Mouse (Mus musculus) myocyte (in vitro differentiated cells): ENCODE data around the gene Mmd. TPM values are rescaled to one million over a fixed set of nuclear protein-coding genes. Genes with fewer than 3 reads are reported as not detected.

Source experiments
- H3K27me3 ChIP-seq: one replicate; pipeline ENCODE4 v1.6.1; 2011; ENCODE audit not compliant: control insufficient read depth, insufficient read depth, insufficient read length
- H3K36me3 ChIP-seq: one replicate; pipeline ENCODE4 v1.6.1; 2011; ENCODE audit not compliant: control insufficient read depth, insufficient read depth
- H3K4me2 ChIP-seq: one replicate; pipeline ENCODE4 v1.6.1; 2011; ENCODE audit warnings: low read depth, control low read depth
- H3K4me3 ChIP-seq: one replicate; pipeline ENCODE4 v1.5.1; 2011; ENCODE audit warnings: mild to moderate bottlenecking, control low read depth, moderate library complexity
- H3K79me2 ChIP-seq: one replicate; pipeline ENCODE4 v1.6.1; 2011; ENCODE audit not compliant: control insufficient read depth, insufficient read depth
- H3ac ChIP-seq: one replicate; pipeline ENCODE4 v1.6.1; 2011; ENCODE audit not compliant: control insufficient read depth, insufficient read length
- CEBPB ChIP-seq: IDR thresholded peaks from 2 replicates; pipeline ENCODE4 v1.6.1; 2011; ENCODE audit warnings: mild to moderate bottlenecking, moderate library complexity; ENCODE audit not compliant: poor library complexity, insufficient read depth, severe bottlenecking
- E2F4 ChIP-seq: IDR thresholded peaks from one replicate; pipeline ENCODE4 v1.6.1; 2011; ENCODE audit warnings: mild to moderate bottlenecking, control low read depth, moderate library complexity; ENCODE audit not compliant: insufficient read depth
- MAX ChIP-seq: IDR thresholded peaks from one replicate; pipeline ENCODE4 v1.6.1; 2011; ENCODE audit warnings: low read depth, mild to moderate bottlenecking, control low read depth
- MYOD1 ChIP-seq, 3 experiments: IDR thresholded peaks; one replicate each; pipeline ENCODE4 v1.6.1; 2011; ENCODE audit warnings: control low read depth in 2 of 3, low read depth in 2 of 3, mild to moderate bottlenecking in 2 of 3, moderate library complexity in 1 of 3; ENCODE audit not compliant: insufficient read length in 2 of 3, control insufficient read depth in 1 of 3
- MYOG ChIP-seq, 3 experiments: IDR thresholded peaks; one replicate each; pipeline ENCODE4 v1.6.1; 2011; ENCODE audit warnings: control low read depth in 2 of 3, low read depth in 2 of 3, mild to moderate bottlenecking in 2 of 3; ENCODE audit not compliant: insufficient read length in 2 of 3, control insufficient read depth in 1 of 3, insufficient read depth in 1 of 3
- POLR2A ChIP-seq: IDR thresholded peaks from one replicate; pipeline ENCODE4 v1.6.1; 2011; ENCODE audit warnings: low read depth, mild to moderate bottlenecking, control low read depth, moderate library complexity; ENCODE audit not compliant: insufficient read length
- POLR2AphosphoS2 ChIP-seq: IDR thresholded peaks from one replicate; pipeline ENCODE4 v1.6.1; 2011; ENCODE audit warnings: low read depth, control low read depth; ENCODE audit not compliant: insufficient read length
- REST ChIP-seq: IDR thresholded peaks from one replicate; pipeline ENCODE4 v1.6.1; 2011; ENCODE audit warnings: mild to moderate bottlenecking, control low read depth, moderate library complexity; ENCODE audit not compliant: insufficient read depth, insufficient read length
- SRF ChIP-seq: IDR thresholded peaks from one replicate; pipeline ENCODE4 v1.6.1; 2011; ENCODE audit warnings: low read depth; ENCODE audit not compliant: control insufficient read depth, insufficient read length
- TCF12 ChIP-seq: IDR thresholded peaks from one replicate; pipeline ENCODE4 v1.6.1; 2011; ENCODE audit warnings: mild to moderate bottlenecking, control low read depth; ENCODE audit not compliant: poor library complexity, insufficient read depth, severe bottlenecking
- TCF3 ChIP-seq: IDR thresholded peaks from one replicate; pipeline ENCODE4 v1.6.1; 2011; ENCODE audit warnings: low read depth, control low read depth; ENCODE audit not compliant: insufficient read length
- USF1 ChIP-seq: IDR thresholded peaks from one replicate; pipeline ENCODE4 v1.6.1; 2011; ENCODE audit warnings: low read depth, mild to moderate bottlenecking, control low read depth, moderate library complexity
- polyA plus RNA-seq: library from polyadenylated mRNA; unstranded; fragments of >200 nt; fragmentation: generic; extraction: Trizol; gene quantifications from one replicate; pipeline ENCODE4 v1.2.1, GENCODE M21; 2012; ENCODE audit warnings: missing spikeins

Gene Mmd
- polyA plus RNA-seq, 1 experiment: 36.0 TPM

GRCm38 (mm10) chr11:90229800-90230199, 19.5 kb upstream of the Mmd start:
- TF ChIP-seq E2F4: no peak
- no peak for TF ChIP-seq CEBPB
- TF ChIP-seq POLR2A: no peak
- TF ChIP-seq POLR2AphosphoS2: no peak
- TF ChIP-seq TCF3: no peak
- TF ChIP-seq MAX: no peak
- TF ChIP-seq MYOG (IDR thresholded peaks at IDR 0.05; ENCODE audit: control insufficient read depth in 1 of 3, insufficient read depth in 1 of 3, insufficient read length in 2 of 3, low read depth in 2 of 3): no peak
- no peak for TF ChIP-seq SRF
- no peak for TF ChIP-seq TCF12
- no peak for TF ChIP-seq REST
- TF ChIP-seq MYOD1 (IDR thresholded peaks at IDR 0.05; ENCODE audit: control insufficient read depth in 1 of 3, insufficient read length in 2 of 3, low read depth in 2 of 3): no peak
- TF ChIP-seq USF1: no peak
- H3K79me2 ChIP-seq: no peaks in the 10 kb centered on the region
- H3K4me3 ChIP-seq: no peak overlapping the region
- H3K27me3 ChIP-seq: no peaks in the 10 kb centered on the region
- no peaks in the 10 kb centered on the region for H3K36me3 ChIP-seq
- H3K4me2 ChIP-seq: no peak overlapping the region
- no peak overlapping the region for H3ac ChIP-seq

GRCm38 (mm10) chr11:90230671-90231070, 18.6 kb upstream of the Mmd start:
- no peak overlapping the region for H3K4me2 ChIP-seq
- H3ac ChIP-seq: no peak overlapping the region
- no peak for TF ChIP-seq POLR2A
- no peak for TF ChIP-seq MAX
- TF ChIP-seq TCF12: no peak
- TF ChIP-seq USF1: no peak
- no peak for TF ChIP-seq REST
- no peak for TF ChIP-seq CEBPB
- no peak for TF ChIP-seq SRF
- H3K36me3 ChIP-seq: no peaks in the 10 kb centered on the region
- H3K79me2 ChIP-seq: no peaks in the 10 kb centered on the region
- no peaks in the 10 kb centered on the region for H3K27me3 ChIP-seq
- no peak overlapping the region for H3K4me3 ChIP-seq

GRCm38 (mm10) chr11:90231631-90232030, 17.6 kb upstream of the Mmd start:
- H3K27me3 ChIP-seq: no peaks in the 10 kb centered on the region
- H3K4me2 ChIP-seq: no peak overlapping the region
- no peak overlapping the region for H3ac ChIP-seq
- H3K79me2 ChIP-seq: no peaks in the 10 kb centered on the region
- no peak for TF ChIP-seq POLR2A
- TF ChIP-seq MYOD1 (IDR thresholded peaks at IDR 0.05; ENCODE audit: control insufficient read depth in 1 of 3, insufficient read length in 2 of 3, low read depth in 2 of 3): no peak
- no peak for TF ChIP-seq USF1
- TF ChIP-seq CEBPB: no peak
- no peak for TF ChIP-seq SRF
- no peak for TF ChIP-seq REST
- no peak for TF ChIP-seq MYOG (IDR thresholded peaks at IDR 0.05; ENCODE audit: control insufficient read depth in 1 of 3, insufficient read depth in 1 of 3, insufficient read length in 2 of 3, low read depth in 2 of 3)
- no peak for TF ChIP-seq E2F4
- TF ChIP-seq POLR2AphosphoS2: no peak
- no peak for TF ChIP-seq TCF3
- no peak for TF ChIP-seq TCF12
- TF ChIP-seq MAX: no peak
- no peaks in the 10 kb centered on the region for H3K36me3 ChIP-seq
- H3K4me3 ChIP-seq: no peak overlapping the region

GRCm38 (mm10) chr11:90232685-90233084, 16.6 kb upstream of the Mmd start:
- no peaks in the 10 kb centered on the region for H3K36me3 ChIP-seq
- peak overlapping the region; percentile 16 for H3K4me2 ChIP-seq
- H3ac ChIP-seq: no peak overlapping the region
- H3K4me3 ChIP-seq: no peak overlapping the region
- no peaks in the 10 kb centered on the region for H3K27me3 ChIP-seq
- H3K79me2 ChIP-seq: no peaks in the 10 kb centered on the region
- no peak for TF ChIP-seq MYOD1 (IDR thresholded peaks at IDR 0.05; ENCODE audit: control insufficient read depth in 1 of 3, insufficient read length in 2 of 3, low read depth in 2 of 3)
- TF ChIP-seq SRF: no peak
- no peak for TF ChIP-seq E2F4
- no peak for TF ChIP-seq REST
- no peak for TF ChIP-seq TCF12
- no peak for TF ChIP-seq MYOG (IDR thresholded peaks at IDR 0.05; ENCODE audit: control insufficient read depth in 1 of 3, insufficient read depth in 1 of 3, insufficient read length in 2 of 3, low read depth in 2 of 3)
- TF ChIP-seq CEBPB: 0 out of 2 replicates have a peak, but pooled peaks have one; percentile 34
- TF ChIP-seq POLR2A: no peak
- TF ChIP-seq TCF3: no peak

DNA sequence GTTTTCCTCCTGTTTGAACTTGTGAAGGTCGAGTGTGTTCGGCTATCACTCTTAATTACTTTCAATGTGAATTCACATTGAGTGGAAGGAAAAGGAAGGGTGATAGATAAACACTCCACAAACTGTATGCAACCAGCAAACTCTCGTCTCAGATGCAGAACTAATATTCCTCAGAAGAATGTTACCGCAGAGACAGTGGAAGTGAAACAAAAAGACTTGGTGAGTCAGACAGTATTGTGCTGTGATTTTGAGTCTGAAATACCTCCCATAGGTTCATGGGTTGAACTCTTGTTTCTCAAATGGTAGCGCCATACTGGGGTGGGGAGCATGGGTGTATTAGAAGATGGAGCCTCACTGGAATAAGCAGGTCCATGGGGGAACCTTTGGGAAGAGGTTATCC, 14.0 kb upstream of the Mmd start:
- TF ChIP-seq REST: no peak
- no peak for TF ChIP-seq TCF3
- TF ChIP-seq SRF: no peak
- TF ChIP-seq POLR2A: no peak
- TF ChIP-seq TCF12: no peak
- Histone ChIP-seq H3ac (no peak overlapping the region), H3K79me2 (no peaks in the 10 kb centered on the region), H3K27me3 (no peaks in the 10 kb centered on the region), H3K4me3 (no peak overlapping the region), H3K36me3 (no peaks in the 10 kb centered on the region), H3K4me2 (no peak overlapping the region)
